Mouse (Mus musculus): Measurements from ENCODE around the gene AI481877.

AI481877 gene

DNA sequence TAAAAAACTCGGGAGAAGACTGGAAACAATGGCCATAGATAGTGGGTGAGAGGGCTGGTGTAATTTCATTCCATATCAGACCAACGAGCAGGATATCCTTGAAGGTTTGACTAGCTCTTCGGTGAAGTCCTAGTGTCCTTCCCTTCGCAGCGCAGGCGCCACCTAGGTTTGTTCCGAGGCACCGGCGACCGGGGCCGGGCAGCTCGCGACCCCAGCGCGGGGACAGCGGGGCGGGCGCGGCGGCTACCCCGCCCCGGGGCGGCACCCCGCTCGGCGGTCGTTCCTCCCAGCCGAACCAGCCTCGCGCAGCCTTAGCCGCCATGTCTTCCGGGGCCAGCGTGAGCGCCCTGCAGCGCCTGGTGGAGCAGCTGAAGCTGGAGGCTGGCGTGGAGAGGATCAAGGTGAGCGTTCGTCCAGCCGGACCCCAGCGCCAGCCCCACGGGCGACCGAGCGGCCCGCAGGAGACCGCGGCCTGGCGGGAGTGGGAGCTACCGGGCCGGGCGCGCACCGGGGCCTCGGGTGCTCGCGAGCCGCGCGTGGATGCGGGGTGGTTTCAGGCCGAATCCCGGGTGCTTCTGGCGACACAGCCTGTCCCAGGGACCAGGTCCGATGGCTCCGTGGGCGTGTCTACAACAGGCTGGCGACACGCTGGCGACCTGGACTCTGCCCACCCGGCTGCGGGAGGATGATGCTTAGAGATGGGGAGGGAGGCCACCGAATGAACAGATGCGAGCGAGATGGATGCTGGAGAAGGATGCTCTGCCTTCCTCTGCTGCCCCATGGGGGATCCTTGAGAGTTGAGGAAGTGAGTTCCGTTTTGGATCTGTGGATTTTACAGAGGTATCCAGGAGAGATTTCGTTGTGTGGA, 103.6 kb downstream of the AI481877 start, which contains the start of gene Gng10:
TSS of gene Gng10 (plus strand) at position 171 of the 868 bp plus-strand sequence.
- peak; percentile 54 for DNase-seq (ENCODE audit: low spot score)

DNA sequence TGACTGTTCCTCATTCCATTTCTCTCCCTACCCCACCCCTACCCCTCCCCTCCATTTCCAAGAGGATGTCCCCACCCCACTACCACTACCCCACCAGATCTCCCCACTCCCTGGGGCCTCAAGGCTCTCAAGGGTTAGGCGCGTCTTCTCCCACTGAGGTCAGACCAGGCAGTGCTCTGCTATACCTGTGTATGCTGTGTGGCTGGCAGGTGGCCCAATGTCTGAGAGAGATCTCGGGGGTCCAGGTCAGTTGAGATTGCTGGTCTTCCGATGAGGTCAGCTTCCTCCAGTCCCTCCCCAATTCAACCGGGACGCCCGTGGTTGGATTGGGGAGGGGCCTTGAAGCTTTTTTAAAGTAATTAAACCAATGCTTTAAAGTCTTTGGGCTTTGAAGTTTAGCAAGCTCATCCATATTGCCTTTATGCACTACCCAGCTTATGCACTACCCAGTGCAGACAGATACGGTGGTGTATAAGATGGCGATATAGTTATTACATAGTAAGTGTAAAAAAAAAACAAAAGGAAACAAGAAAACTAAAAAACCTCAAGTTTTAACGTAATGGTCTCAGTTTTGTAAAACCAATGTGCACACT, 104.4 kb downstream of the AI481877 start:
- no peak for DNase-seq (ENCODE audit: low spot score)

DNA sequence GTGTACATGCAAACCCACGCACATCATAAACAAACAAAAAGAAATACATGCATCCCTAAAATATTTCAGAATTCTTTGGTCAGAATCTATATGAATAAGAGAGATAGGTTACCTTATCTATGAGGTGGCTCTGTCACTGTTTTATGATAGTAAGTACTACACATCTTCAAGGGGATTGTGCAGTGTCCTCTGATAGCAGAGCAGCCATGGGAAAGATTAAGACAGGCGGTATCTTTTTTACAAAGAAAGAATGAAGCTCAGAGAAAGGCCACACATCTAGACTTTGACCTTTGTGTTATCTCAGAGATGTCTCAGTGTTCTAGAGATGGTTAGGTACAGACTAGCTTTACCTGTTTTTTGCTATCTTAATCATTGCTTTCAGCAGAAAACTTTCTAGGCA, 121.9 kb downstream of the AI481877 start:
- no peak for DNase-seq (ENCODE audit: low spot score)

DNA sequence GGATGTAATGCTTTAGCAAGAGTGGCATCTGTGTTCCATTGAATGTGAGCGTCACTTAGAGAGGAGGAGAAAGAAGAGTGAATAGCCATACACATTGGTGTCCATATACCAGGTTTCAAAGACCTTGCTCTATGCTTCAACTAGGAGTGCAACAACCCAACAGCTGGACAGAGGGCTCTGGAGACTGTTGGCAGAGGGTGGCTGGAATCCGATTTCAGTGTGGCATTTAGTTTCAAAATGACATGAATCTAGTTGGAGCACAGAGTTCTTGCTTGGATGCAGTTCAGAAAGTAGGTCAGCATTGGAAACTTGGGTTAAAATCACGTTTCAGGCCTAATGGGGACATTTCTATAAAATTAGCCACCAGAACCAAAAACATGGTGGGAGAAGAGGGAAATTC, 123.6 kb downstream of the AI481877 start:
- DNase-seq (ENCODE audit: low spot score), result no peak

DNA sequence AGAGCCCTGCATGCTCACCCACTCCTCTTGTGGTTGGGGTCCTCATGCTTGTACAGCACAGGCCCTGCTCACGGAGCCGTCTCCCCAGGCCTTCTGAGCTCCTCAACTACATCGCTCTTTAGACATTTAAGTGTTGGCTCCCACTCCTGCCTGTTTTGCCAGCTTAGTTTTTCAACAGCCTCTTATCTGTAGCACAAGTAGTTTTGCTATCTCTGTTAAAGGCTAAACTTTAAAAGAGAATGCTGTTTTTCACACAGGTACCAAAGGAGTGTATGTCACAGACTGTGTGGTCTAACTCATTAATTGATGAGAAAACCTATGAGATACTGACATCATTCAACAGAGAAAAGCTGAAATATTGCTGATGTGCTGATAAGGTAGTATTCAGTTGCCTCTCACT, 127.3 kb downstream of the AI481877 start:
- DNase-seq (ENCODE audit: low spot score), result no peak

DNA sequence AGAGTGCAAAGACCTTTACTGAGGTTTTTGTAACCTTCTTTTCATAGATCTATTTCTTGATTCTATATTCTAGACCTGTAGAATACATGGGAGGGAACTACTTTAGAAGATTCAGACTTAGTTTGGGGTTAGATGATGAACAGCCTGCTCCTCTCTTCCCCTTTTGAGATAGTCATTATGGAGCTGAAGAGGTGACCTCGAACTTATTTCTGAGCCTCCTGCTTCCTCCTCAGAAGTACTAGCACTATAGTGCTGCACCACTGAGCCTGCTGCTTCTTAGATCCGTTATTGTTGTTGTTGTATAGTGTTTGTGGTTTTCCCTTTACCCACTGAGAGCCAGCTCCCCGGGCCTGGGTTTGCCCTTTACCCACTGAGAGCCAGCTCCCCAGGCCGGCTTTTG, 129.1 kb downstream of the AI481877 start:
- no peak for DNase-seq (ENCODE audit: low spot score)

DNA sequence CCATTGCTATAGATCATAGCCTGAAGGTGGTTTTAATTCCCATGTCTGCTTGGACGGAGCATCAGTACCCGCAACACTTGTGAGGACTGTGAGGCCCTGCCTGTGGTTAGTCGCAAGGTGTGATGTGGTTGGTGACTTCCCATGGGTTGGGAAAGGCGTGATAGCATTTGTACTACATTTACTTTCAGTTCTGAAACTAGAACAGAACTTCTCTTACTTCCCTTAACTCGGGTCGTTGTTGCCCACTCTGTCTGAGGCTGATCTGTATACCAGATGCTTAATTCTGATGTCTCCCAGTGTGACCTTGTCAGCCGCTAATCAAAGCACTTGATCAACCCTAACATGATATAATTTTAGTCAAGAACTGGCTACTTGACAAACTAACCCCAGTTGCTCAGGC, 129.6 kb downstream of the AI481877 start:
- DNase-seq (ENCODE audit: low spot score), result no peak

DNA sequence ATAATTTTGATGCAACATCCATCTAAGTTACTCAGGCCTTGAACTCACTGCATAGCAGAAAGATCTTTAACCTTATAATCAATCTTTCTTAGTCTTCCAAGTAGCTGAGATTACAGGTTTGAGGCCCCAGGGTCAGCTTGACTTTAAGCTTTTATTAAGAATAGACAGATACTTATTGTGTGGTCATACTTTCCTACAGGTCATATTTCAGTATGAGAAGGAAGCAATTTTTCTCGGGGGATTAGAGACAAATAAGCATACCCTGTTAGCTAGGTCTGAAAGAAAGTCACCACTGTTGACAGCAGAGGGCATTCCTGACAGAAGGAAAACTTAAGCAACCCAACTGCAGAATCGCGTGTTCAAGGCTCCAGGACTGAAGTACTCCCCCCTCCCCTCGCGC, 130.8 kb downstream of the AI481877 start:
- DNase-seq (ENCODE audit: low spot score), result no peak

DNA sequence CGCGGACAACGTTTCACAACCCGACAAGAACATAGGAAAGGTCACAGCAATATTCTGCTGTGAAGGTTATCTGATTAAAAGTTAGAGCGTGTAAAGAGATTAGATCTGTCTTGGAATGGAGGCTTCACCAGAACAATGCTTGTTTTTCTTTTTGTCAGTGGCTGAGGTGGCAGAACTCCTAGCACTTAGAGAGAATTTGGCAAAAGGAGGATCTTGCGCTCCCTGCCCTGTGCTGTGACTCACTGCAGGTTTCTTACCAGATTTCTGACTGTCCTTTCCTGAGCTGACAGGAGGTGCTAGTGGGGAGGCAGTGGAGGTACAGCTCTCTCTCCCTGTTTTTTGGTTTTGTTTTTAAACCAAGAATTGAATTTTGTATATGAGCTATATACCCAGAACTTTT, 131.8 kb downstream of the AI481877 start:
- DNase-seq (ENCODE audit: low spot score), result no peak

DNA sequence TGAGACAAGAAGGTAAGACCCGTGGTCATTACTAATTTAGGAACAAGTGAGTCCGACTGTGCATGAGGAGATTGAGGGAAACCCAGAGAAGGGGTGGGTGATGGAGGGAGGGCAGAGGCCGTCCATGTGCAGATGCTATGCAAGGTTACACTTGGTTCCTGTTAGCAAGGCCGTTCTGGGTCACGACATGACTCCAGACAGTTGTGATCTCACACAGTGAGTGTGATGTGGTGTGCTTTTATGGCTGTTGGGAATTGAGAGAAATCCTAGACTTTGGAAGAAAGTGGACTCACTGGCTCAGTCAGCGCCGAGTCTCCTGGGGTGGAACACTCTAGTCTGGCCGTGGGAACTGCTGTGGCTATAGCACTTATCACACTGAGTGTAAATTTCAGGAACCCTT, 132.6 kb downstream of the AI481877 start:
- DNase-seq (ENCODE audit: low spot score), result no peak

DNA sequence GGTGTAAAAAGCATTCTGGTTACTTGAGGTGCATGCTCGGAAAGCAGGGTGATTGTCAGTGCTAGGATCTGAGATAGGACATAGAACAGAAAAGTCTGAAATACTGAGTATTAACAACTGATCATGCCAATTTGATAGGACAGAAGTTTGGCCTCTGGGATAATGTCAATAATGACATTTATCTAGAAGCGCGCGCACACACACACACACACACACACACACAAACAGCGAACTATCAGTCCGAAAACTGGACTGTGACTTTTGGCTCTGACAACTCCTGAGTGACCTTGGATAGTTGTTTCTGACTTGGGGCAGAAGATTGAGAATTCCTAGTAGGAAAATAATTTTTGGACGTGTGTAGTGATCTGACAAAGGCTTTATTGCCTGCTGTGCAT, 135.0 kb downstream of the AI481877 start:
- no peak for DNase-seq (ENCODE audit: low spot score)

DNA sequence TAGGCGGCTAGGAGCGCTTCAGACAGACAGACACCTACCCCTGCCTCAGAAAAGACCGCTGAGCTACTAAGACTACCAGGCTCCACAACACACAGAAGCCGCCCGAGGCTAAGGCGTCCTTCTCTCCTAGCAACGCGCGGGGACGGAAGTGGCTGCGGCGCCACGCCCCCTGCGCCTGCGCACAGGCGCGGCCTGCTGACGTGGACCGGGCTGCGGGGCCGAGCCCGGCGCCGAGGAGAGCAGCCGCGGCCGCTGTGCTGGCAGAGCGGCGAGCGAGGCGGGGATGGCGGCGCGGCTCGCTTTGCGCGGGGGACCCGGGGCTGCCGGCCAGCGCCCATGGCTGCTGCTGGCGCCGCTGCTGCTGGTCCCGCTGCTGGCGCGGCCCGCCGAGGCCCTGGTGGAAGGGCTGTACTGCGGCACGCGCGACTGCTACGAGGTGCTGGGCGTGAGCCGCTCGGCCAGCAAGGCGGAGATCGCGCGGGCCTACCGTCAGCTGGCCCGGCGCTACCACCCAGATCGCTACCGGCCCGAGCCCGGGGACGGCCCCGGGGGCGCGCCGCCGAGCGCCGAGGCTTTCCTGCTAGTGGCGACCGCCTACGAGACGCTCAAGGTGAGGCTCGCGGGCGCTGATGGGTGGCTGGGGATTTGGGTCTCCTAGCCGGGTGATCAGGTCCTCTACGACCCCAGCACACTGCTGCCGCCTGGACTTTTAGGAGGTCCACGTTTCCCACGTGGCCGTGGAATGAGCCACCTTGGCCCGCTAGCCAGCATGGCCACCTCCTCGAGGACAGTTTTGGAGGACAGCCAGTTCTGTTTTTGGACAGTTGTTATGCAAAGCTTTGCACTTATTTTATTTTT, 135.6 kb downstream of the AI481877 start, which contains the start of gene Gm20503:
TSS of gene Gm20503 (plus strand) at position 263 of the 858 bp plus-strand sequence.
- DNase-seq (ENCODE audit: low spot score), result peak; percentile 87

DNA sequence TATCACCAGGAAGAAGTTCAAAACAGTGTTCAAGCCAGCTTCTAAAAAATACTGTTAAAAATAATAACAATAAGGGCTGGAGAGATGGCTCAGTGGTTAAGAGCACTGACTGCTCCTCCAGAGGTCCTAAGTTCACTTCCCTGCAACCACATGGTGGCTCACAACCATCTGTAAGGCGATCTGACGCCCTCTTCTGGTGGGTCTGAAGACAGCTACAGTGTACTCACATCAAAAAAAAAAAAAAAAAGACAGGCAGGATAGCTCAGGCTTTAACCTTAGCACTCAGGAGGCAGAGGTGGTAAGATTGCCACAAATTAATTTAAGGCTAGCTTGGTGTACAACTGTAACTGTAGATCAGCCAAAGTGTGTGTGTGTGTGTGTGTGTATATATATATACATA, 138.2 kb downstream of the AI481877 start:
- DNase-seq (ENCODE audit: low spot score), result peak; percentile 55

DNA sequence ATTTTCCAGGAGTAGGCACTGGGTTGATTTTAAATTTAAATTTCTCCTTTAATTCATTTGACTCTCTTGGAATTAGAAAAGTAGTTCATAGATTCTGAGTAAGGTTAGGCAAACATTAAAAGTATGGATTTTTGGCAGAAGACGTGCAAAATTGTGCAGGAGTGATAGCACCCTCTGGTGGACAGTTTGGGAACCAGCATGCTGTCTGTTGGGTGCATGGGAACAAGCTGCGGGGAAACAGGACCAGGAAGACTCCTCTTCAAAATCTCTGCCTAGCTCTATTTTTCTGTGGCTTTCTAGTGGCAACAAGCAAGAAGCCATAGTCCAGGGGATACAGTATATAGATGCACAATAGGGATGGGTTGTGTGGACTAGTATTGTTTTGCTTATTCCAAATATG, 139.1 kb downstream of the AI481877 start:
- DNase-seq (ENCODE audit: low spot score), result peak; percentile 72

DNA sequence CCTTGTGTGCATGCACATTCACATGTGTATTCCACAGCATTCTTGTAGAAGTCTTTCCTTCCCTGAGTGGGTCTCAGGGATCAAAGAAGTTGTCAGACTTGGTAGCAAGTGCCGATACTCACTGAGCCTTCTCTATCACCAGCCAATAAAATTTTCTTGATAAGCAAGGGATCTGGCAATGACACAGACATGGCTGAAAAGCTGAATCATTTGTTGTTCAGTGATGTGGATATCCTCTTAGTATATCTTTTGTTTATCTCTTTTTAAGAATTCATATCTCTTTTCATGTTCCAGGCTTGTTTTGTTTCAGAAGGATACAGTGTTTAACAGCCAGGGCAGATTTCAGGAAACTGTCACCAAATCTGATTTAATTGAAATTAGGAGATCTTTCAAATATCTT, 140.1 kb downstream of the AI481877 start:
- no peak for DNase-seq (ENCODE audit: low spot score)

DNA sequence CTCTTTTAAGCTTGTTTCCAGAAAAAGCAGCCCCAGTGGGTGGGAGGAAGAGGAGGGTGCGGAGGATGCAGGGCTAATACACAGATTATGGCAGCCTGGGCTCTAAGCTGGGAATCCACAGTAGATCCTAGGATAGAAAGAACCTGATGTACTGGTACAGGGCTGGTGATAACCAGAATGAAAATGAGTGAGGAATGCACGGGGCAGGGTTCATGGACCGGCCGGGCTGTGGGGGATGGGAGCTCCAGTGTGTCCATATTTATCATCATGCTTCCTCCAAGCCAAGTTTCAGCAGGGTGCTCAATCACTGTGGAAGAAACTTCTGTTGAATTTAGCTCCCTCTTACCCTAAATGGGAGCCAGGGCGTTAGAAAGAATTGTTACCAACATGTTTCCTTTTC, 141.7 kb downstream of the AI481877 start:
- no peak for DNase-seq (ENCODE audit: low spot score)

DNA sequence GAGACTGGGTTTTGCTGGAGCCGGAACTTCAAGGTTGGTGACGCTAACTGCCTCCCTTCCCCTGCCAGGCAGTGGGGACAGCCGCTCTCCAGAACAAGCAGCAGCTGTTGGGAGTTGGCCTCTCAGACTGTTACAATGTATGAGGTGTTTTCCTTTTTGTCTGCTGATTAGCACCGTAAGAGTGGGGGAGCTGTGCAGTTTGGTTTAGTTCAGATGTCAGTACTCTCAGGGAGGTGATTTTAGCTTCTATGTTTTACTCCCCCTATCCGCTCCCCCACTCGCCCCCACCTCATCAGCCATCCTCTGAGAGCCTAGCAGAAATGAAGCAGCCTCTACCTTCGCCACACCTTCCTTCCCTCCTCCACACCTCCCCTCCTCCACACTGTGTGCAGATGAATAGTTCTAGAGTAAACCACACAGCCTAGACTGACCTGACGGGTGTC, 143.5 kb downstream of the AI481877 start:
- no peak for DNase-seq (ENCODE audit: low spot score)

DNA sequence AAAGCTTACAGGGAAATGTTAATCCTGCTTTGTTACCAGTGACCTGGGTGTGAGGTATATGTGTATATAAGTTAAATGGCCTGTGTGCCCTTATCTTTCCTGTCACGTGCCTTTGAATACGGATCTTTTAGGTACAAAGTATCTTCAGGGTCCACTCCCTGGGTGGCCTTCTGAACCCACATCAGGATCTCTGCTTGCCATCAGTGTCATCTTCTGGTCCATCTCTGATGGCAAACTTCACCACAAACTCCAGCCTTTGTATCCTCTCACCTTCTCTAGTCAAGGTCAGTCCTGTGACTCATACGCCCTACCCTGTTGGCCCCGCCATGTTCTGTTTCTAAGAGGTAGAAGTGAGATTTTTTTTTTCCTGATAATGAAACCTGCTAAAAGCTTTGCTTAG, 144.0 kb downstream of the AI481877 start, which contains the start of gene Dnajc25:
TSS of gene Dnajc25 (plus strand) at position 301 of the 400 bp plus-strand sequence.
- DNase-seq (ENCODE audit: low spot score), result no peak
